Mouse (Mus musculus) neural tube, embryonic 14.5 days (tissue): Measurements from ENCODE around the gene H2-Q10. TPM values are rescaled to one million over a fixed set of nuclear protein-coding genes. Genes with fewer than 3 reads are reported as not detected.
"Not testable (repeated sequence)": the region's sequence is repeated elsewhere in the genome, so short reads cannot be mapped to it uniquely, and the experiment has no call there.

Experiments
- ATAC-seq: fragments of 200-750 bp; cut with Nextera tagmentation; 2 replicates; pipeline ENCODE4 v1.8.0; 2017; ENCODE audit warnings: low read depth, mild to moderate bottlenecking, moderate TSS enrichment, moderate library complexity
- H3K27ac ChIP-seq: fragments of 300-500 bp; sonication (generic); 2 replicates; pipeline ENCODE4 v1.5.1; 2014; ENCODE audit warnings: low read depth, mild to moderate bottlenecking, control low read depth, low read length, moderate library complexity, mixed read lengths
- H3K27me3 ChIP-seq: fragments of 300-500 bp; sonication (generic); 2 replicates; pipeline ENCODE4 v1.6.1; 2014; ENCODE audit warnings: low read length; ENCODE audit not compliant: control insufficient read depth, insufficient read depth
- H3K36me3 ChIP-seq: fragments of 300-500 bp; sonication (generic); 2 replicates; pipeline ENCODE4 v1.6.1; 2014; ENCODE audit warnings: low read length, mixed read lengths; ENCODE audit not compliant: control insufficient read depth, insufficient read depth
- H3K4me1 ChIP-seq: fragments of 300-500 bp; sonication (generic); 2 replicates; pipeline ENCODE4 v1.6.1; 2014; ENCODE audit warnings: low read length; ENCODE audit not compliant: control insufficient read depth, insufficient read depth
- H3K4me2 ChIP-seq: fragments of 300-500 bp; sonication (generic); 2 replicates; pipeline ENCODE4 v1.6.1; 2014; ENCODE audit warnings: mild to moderate bottlenecking, low read depth, low read length, control low read depth
- H3K4me3 ChIP-seq: fragments of 300-500 bp; sonication (generic); 2 replicates; pipeline ENCODE4 v1.5.1; 2014; ENCODE audit warnings: low read depth, low read length, control low read depth, mixed read lengths
- H3K9ac ChIP-seq: fragments of 300-500 bp; sonication (generic); replicated peaks from 2 replicates; pipeline ENCODE4 v1.6.1; 2014; ENCODE audit warnings: low read depth, mild to moderate bottlenecking, control low read depth, low read length, mixed read lengths
- H3K9me3 ChIP-seq: fragments of 300-500 bp; sonication (generic); 2 replicates; pipeline ENCODE4 v1.6.1; 2016; ENCODE audit warnings: low read length; ENCODE audit not compliant: control insufficient read depth
- WGBS: fragments of 180-500 bp; shearing (Covaris S2); extraction: QIAGEN DNeasy Blood & Tissue Kit; methylation state at CpG from one replicate; pipeline ENCODE4 v1.1.7; 2014; 5-methylcytosine and 5-hydroxymethylcytosine counted together
- polyA plus RNA-seq: library from polyadenylated mRNA; unstranded; fragments of >200 nt; fragmentation: Nextera tagmentation; extraction: Ambion mirVana; gene quantifications from 2 replicates; pipeline ENCODE4 v1.2.1, GENCODE M21; 2014

Gene H2-Q10
- polyA plus RNA-seq, 1 experiment from 2014 or later = 0.27 TPM

GRCm38 (mm10) chr17:35439925-35440645 is 29.8 kb upstream of the H2-Q10 start:
- H3K4me1 ChIP-seq, H3K27me3 ChIP-seq, H3K4me3 ChIP-seq, H3K27ac ChIP-seq, H3K4me2 ChIP-seq, H3K9me3 ChIP-seq, H3K36me3 ChIP-seq, H3K9ac ChIP-seq, ATAC-seq: not testable (repeated sequence)
- 55% methylated on average over 24 of the region's 27 CpGs for WGBS

- H3K9me3 ChIP-seq, H3K9ac ChIP-seq, ATAC-seq, H3K4me3 ChIP-seq, H3K4me1 ChIP-seq, H3K27me3 ChIP-seq, H3K4me2 ChIP-seq, H3K27ac ChIP-seq, H3K36me3 ChIP-seq: not testable (repeated sequence)
- 95% methylated on average over 2 of the region's 2 CpGs for WGBS
These were observed 27.5 kb upstream of the H2-Q10 start for GRCm38 (mm10) chr17:35442376-35442775.

- H3K4me3 ChIP-seq, H3K27ac ChIP-seq, H3K36me3 ChIP-seq, H3K9me3 ChIP-seq, H3K4me1 ChIP-seq, H3K27me3 ChIP-seq, H3K4me2 ChIP-seq, H3K9ac ChIP-seq, ATAC-seq: not testable (repeated sequence)
- 88% methylated on average over 2 of the region's 2 CpGs for WGBS
These were observed 25.4 kb upstream of the H2-Q10 start for GRCm38 (mm10) chr17:35444510-35444909.

GRCm38 (mm10) chr17:35458247-35458646 is 11.6 kb upstream of the H2-Q10 start:
- not testable (repeated sequence) for H3K9me3 ChIP-seq, H3K36me3 ChIP-seq, H3K4me2 ChIP-seq, ATAC-seq, H3K27me3 ChIP-seq, H3K9ac ChIP-seq, H3K4me3 ChIP-seq, H3K4me1 ChIP-seq, H3K27ac ChIP-seq
- WGBS = no CpG with 5 or more reads among the region's 1 CpGs

GRCm38 (mm10) chr17:35460513-35461341 is 9.2 kb upstream of the H2-Q10 start:
- H3K4me3 ChIP-seq, H3K36me3 ChIP-seq, H3K4me2 ChIP-seq, H3K27me3 ChIP-seq, H3K9ac ChIP-seq, H3K4me1 ChIP-seq, H3K9me3 ChIP-seq, H3K27ac ChIP-seq: not testable (repeated sequence)
- WGBS = 59% methylated on average over 3 of the region's 9 CpGs
- peak; percentile 54; the same call in 1 of the 2 replicates for ATAC-seq

- ATAC-seq, H3K36me3 ChIP-seq, H3K9ac ChIP-seq, H3K27ac ChIP-seq, H3K9me3 ChIP-seq, H3K4me1 ChIP-seq, H3K4me2 ChIP-seq, H3K4me3 ChIP-seq, H3K27me3 ChIP-seq: not testable (repeated sequence)
- 11% methylated on average over 8 of the region's 8 CpGs for WGBS
These were observed 4.2 kb upstream of the H2-Q10 start for GRCm38 (mm10) chr17:35465651-35466050.

- H3K4me1 ChIP-seq, H3K9me3 ChIP-seq, H3K4me2 ChIP-seq, H3K4me3 ChIP-seq, H3K27me3 ChIP-seq, H3K27ac ChIP-seq, H3K9ac ChIP-seq, ATAC-seq, H3K36me3 ChIP-seq: not testable (repeated sequence)
- 61% methylated on average over 3 of the region's 3 CpGs for WGBS
These were observed 953 bp upstream of the H2-Q10 start for GRCm38 (mm10) chr17:35468936-35469335.

GRCm38 (mm10) chr17:35484066-35484465 is 14.2 kb downstream of the H2-Q10 start:
- under 1% methylated on average over 9 of the region's 9 CpGs for WGBS
- H3K4me2 ChIP-seq = no peak overlapping the region
- H3K9me3 ChIP-seq = no peaks in the 10 kb centered on the region
- H3K4me1 ChIP-seq = no peaks in the 10 kb centered on the region
- H3K4me3 ChIP-seq = no peak overlapping the region
- H3K9ac ChIP-seq = no peak overlapping the region
- no peaks in the 10 kb centered on the region for H3K36me3 ChIP-seq
- no peak for ATAC-seq
- no peak overlapping the region for H3K27ac ChIP-seq
- no peaks in the 10 kb centered on the region for H3K27me3 ChIP-seq

GRCm38 (mm10) chr17:35485702-35486101 is 15.8 kb downstream of the H2-Q10 start:
- WGBS = 21% methylated on average over 4 of the region's 4 CpGs
- Histone ChIP-seq H3K4me1 (no peaks in the 10 kb centered on the region), H3K36me3 (no peaks in the 10 kb centered on the region), H3K4me3 (no peak overlapping the region), H3K9me3 (no peaks in the 10 kb centered on the region), H3K27me3 (no peaks in the 10 kb centered on the region), H3K9ac (no peak overlapping the region), H3K4me2 (no peak overlapping the region), H3K27ac (no peak overlapping the region)
- ATAC-seq = no peak
